Mouse (Mus musculus) layer of hippocampus, postnatal 10 days (tissue): ENCODE measurements at regions not wholly inside any gene's neighbourhood (a gene's known extent, or its start where the extent isn't known, plus 50 kb on each side); places are given as distances from the start of the nearest gene placed in this dataset.

Experiments used
- DNase-seq, 2 experiments: peaks; one replicate each; pipeline ENCODE4 v3.0.0; 2021; ENCODE audit warnings: low spot score in 2 of 2

DNA sequence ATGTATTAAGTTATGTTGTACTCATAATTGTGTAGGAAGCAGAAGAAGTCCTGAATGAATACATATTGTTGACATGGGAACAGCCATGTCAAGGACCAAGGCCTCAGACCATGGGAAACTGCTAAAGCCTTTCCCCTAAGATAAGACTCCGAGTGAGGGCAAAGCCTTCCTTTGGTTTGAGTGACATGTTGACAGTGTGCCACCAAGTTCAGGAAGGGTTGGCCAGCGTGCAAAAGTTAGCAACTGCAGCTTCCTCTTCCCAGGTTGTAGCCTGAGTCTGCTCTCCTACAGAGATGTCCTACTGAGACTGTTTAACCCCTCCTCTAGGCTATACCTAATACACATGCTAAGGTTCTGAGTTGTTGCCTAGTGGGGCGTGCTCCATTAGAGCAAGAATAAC is 334.5 kb downstream of the Wdr20rt start:
- no peak for DNase-seq

DNA sequence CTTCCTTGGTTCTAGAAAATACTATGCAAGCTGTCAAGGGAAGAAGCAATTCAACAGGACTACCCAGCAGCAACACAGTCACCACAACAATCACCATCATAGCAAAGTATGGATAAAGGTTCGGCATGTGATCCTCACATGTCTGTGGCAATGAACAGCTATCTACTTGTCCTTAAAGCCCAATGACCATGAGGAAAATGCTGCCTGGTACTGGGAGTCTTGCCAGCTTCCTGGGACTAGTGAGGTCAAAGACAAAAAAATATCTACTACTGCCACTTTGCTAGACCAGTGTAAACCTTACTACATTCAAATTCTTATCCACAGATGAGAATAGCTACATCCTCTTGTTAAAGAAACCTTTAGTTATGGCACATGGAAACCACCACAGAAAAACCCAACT is 346.3 kb downstream of the Wdr20rt start:
- DNase-seq: no peak

DNA sequence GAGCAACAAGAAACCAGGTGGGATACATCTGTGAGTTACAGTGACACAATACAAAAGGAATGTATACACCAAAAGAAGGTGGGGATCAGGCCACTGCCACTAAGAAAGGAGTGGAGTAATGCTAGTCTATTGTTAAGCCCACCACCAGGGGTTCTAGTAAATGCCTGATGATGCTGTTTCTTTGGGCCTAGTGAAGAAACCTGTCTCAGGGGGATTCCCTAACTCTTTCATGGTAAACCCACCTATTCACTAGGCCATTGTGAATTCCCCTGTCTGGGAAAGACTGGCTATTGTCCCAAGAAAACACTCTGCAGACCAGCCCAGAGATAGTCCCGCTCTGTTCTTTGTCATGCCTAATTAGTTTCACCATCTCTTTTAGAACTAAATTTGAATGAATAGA is 368.2 kb downstream of the Wdr20rt start:
- no peak for DNase-seq

DNA sequence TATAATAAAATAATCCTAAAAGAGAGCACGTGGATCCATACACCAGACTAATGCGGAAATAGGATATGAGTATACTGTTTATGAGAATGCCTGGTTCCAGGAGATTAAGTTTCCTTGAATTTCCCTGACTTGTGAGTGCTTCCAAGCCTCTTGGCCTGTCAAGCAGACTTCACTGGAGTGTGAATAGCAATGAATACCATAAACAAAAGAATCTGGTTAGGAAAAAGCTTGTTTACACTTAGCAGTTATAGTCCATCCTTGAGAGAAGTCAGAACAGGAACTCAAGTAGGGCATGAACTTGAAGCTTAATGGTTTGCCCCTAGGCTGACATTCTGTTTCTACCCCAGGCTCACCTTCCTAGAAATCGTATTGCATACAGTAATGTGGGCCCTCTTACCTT is 368.8 kb downstream of the Wdr20rt start:
- no peak for DNase-seq

DNA sequence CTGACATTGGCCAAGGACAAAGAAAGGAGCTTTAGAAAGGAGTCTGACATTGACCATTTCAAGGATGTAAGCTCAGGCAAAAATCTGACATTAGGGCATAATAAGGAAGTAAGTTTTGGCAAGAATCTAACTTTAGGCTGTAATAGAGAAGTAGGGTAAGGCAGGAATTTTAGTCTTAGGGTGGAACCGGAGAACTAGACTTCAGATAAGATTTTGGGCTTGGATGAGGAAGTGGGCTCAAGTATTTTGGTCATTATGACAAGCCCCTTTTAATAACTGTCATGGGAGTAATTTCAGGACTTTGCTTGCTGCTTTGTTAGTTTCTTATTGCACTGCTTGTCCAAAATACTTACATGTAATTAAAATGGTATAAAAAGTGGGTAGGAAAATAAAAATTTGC is 418.9 kb downstream of the Wdr20rt start:
- no peak for DNase-seq

DNA sequence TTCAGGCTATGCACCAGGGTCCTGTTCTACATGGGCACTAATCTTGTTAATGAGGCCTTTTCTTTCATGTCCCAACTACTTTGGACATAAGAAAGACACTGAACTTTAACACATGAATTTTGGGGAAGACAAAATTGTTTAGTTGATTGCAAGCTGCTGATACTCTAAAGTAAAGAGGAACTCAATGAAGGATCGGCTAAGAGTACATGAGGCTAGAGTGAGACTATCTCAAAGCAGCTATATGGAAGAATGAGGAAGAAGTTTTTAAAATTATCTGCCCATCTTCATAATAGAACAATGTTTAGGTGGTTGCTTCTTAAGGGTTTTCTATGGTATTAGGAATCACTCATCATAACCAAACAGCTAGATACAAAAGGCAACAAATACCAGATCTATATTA is 431.5 kb downstream of the Wdr20rt start:
- DNase-seq: no peak

DNA sequence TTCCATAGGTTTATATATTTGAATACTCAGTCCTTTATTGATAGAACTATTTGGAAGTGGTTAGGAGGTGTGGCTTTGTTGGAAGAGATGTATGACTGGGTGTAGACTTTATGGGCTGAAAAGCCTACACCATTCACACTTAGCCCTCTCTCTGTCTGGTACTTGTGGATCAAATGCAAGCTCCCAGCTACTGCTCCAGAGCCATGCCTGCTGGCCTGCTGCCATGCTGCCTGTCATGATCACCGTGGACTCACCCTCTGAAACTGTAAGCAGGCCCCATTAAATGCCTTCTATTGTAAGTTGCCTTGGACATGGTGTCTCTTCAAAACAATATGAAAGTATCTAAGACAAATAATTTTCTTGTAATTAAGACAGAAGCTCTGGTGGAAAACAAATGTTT is 446.4 kb downstream of the Wdr20rt start:
- no peak for DNase-seq

DNA sequence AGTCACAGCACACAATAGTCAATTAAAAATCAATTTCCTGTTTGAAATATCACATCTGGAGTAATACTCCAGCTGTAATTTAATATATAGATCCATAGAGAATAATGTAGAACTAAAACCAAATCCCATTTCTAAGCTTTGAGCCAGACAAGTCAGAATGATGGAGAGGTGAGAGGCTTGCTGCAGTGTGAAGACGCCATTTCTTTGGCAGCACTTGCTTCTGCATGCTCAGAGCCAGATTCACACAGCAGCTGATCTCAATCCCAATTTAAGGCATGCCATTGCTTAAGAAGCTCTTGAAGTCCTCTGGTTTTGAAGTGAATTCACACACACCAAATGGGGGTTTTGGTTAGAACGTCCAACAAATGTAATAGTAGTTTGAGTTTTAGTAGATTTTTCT is 447.9 kb downstream of the Wdr20rt start:
- DNase-seq: no peak

DNA sequence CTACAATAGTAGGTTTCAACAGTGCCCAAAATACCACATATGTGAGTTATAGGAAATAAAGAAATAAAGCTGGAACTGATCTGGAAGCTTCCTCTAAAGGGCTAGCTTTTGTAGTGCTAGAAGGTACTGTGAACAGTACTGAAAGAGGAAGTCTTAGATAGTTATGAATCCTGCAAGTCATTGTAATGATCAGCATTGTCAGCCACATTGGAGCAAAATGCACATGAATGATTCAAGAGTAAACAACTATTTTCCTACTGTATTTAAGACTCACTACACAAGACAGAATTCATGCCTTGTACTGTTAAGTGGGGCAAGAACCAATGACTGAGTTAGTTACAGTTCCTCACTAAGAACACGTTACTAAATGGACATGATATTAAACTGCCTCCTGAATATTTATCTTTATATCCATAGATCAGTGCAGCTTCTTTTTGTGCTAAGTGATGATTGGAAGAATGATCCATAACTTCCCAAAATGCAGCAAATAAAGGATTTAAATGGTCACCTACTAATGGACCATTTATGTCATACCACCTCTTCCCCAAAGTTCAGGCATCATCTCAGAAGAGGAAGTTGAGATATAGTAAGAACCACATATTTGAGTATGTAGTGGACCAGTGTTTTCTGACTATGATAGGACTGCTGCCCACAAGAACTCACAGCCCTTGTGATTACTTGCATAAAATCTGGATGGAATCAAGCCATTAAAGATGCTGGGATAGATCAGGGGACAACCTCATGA is 449.8 kb downstream of the Wdr20rt start:
- no peak for DNase-seq

DNA sequence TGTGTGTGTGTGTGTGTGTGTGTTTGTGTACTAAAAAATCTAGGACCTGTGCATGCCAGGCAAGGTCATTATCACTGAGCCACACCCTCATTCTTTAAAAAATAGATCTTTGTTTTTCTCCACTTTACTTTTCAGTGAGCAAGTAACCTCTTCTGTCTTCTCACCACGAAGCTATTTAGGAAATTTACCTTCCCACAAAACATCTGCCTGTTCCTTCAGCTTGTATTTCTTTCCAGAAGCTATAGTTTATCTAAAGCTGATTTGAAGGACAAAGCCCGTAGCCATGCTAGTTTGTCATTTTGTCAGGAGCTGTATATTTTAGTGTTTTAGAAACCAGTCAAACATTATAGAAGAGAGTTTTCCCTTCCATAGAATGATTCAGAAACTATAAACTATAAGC is 455.0 kb downstream of the Wdr20rt start:
- no peak for DNase-seq

DNA sequence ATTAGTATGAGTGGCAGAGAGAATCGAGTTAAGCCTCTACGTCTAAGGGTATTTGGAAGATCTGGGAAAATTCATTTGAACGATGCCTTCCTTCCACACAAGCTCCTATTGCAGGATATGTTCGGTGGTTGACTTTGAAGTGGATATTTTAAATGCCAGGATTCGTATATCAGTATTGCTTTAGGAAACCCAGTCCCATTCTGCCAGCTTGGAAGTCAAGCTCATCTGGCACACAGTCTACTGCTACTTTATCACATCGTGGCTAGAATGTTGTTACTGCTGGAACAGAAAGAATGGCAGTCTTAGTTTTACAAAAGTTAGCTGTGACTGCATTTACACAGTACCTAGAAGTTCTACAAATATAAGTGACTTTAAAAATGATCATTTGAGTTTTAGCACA is 456.5 kb downstream of the Wdr20rt start:
- no peak for DNase-seq

DNA sequence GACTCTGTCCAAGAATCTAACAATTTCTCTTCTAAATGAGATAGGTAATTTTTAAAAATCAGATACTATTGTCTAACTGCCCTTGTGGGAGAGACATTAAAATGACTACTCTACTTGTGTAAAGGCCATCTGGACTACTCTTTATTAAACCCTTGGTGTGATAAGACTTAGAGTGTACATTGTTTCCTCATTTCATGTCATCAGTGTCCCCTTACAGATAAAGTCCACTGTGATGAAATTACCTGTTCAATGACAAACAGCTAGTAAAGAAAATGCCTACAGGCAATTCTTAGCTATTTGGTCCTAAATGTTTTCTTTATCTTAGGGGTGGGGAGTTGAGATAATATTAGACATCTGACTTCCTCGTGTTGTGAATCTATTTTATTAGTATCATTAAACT is 479.7 kb downstream of the Wdr20rt start:
- DNase-seq: no peak

DNA sequence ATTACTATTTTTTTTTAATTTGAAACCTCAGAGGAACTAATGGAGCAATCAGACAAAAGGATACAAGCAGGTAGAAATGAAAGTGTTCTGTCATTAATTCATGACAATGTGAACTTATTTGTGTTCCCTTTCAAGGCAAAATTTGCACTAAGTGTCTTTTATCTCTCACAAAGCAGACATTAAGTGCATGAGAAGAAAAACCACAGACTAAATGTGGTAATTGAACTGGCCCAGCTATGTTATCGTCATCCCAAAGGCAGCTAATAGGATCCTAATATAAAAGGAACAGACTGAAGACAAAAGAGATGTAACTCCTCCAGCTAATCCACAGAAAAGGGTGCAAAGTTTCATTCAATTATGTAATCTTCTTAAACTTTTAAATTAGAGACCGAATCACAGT is 487.0 kb downstream of the Wdr20rt start:
- DNase-seq: no peak
